Mouse (Mus musculus) heart, embryonic 15.5 days (tissue): ENCODE measurements at regions not wholly inside any gene's neighbourhood (a gene's known extent, or its start where the extent isn't known, plus 50 kb on each side); places are given as distances from the start of the nearest gene placed in this dataset.

ENCODE experiments used
- ATAC-seq: fragments of 200-750 bp; cut with Nextera tagmentation; replicated peaks from 2 replicates; pipeline ENCODE4 v1.8.0; 2017; ENCODE audit warnings: low read depth, moderate TSS enrichment; ENCODE audit not compliant: insufficient number of reproducible peaks, insufficient read depth, low FRiP score
- H3K27ac ChIP-seq: fragments of 300-500 bp; sonication (generic); 2 replicates; pipeline ENCODE4 v1.5.1; 2015; ENCODE audit warnings: mild to moderate bottlenecking, inconsistent platforms
- H3K27me3 ChIP-seq: fragments of 300-500 bp; sonication (generic); 2 replicates; pipeline ENCODE4 v1.6.1; 2015; ENCODE audit warnings: inconsistent platforms
- H3K36me3 ChIP-seq: fragments of 300-500 bp; sonication (generic); 2 replicates; pipeline ENCODE4 v1.6.1; 2015; ENCODE audit warnings: mild to moderate bottlenecking, inconsistent platforms
- H3K4me1 ChIP-seq: fragments of 300-500 bp; sonication (generic); replicated peaks from 2 replicates; pipeline ENCODE4 v1.6.1; 2015; ENCODE audit warnings: inconsistent platforms
- H3K4me2 ChIP-seq: fragments of 300-500 bp; sonication (generic); 2 replicates; pipeline ENCODE4 v1.6.1; 2015; ENCODE audit warnings: inconsistent platforms, mild to moderate bottlenecking, moderate library complexity
- H3K4me3 ChIP-seq: fragments of 300-500 bp; sonication (generic); 2 replicates; pipeline ENCODE4 v1.5.1; 2015; ENCODE audit warnings: mild to moderate bottlenecking, inconsistent platforms
- H3K9ac ChIP-seq: fragments of 300-500 bp; sonication (generic); 2 replicates; pipeline ENCODE4 v1.6.1; 2015; ENCODE audit warnings: mild to moderate bottlenecking, inconsistent platforms
- H3K9me3 ChIP-seq: fragments of 300-500 bp; sonication (generic); replicated peaks from 2 replicates; pipeline ENCODE4 v1.6.1; 2016; ENCODE audit warnings: inconsistent platforms
- WGBS: fragments of 180-500 bp; shearing (Covaris S2); methylation state at CpG from one replicate; pipeline ENCODE4 v1.1.7; 2015; ENCODE audit warnings: mixed read lengths; 5-methylcytosine and 5-hydroxymethylcytosine counted together

DNA sequence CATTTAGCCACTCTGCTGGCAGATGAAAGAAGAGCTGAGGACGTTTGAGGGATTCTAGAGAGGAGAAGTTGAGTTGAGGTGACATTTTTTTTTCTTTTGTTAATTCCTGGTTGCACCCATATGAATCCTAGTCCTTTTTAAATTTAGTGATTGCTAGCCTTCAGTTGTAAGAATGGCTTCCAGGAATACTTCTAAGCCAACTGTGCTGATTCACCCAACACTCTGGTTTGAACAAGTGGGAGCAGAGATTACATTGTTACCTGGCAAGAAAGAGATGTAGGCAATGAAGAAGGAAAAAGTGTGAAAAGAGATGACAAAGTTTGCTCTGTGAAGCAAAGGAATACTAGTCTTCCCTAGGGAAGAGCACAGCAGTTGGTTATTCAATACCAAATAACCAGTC, 261.1 kb upstream of the Kcnq5 start:
- H3K9me3 ChIP-seq: no peaks in the 10 kb centered on the region
- no peaks in the 10 kb centered on the region for H3K36me3 ChIP-seq
- H3K9ac ChIP-seq: no peak overlapping the region
- WGBS: 29% methylated on average over 1 of the region's 1 CpGs
- no peak for ATAC-seq
- H3K27ac ChIP-seq: no peak overlapping the region
- no peaks in the 10 kb centered on the region for H3K27me3 ChIP-seq
- no peak overlapping the region for H3K4me3 ChIP-seq
- H3K4me1 ChIP-seq: no peaks in the 10 kb centered on the region
- no peak overlapping the region for H3K4me2 ChIP-seq

DNA sequence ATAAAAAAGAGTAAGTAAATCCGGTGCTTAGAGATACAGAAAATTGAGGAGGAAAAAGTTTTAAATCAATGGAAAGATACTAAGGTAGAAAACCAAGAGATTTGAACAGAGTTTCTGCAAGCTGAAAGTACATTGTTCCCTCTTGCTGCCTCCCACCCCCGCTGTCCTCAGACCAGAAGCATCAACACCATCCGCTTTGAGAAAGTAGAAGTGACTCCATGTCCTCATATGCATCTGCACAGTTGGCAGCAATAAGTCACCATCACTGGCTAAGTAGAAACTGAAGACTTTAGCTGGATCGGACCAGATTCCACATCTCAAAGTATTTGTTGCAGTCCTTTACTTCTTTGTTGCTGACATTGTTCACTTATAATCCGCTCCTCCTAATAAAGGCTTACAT, 250.1 kb upstream of the Kcnq5 start:
- Histone ChIP-seq H3K9ac (no peak overlapping the region), H3K4me2 (no peak overlapping the region), H3K27ac (no peak overlapping the region), H3K27me3 (no peaks in the 10 kb centered on the region), H3K36me3 (no peaks in the 10 kb centered on the region), H3K9me3 (no peaks in the 10 kb centered on the region), H3K4me3 (no peak overlapping the region), H3K4me1 (no peaks in the 10 kb centered on the region)
- ATAC-seq: no peak
- 85% methylated on average over 5 of the region's 5 CpGs for WGBS

DNA sequence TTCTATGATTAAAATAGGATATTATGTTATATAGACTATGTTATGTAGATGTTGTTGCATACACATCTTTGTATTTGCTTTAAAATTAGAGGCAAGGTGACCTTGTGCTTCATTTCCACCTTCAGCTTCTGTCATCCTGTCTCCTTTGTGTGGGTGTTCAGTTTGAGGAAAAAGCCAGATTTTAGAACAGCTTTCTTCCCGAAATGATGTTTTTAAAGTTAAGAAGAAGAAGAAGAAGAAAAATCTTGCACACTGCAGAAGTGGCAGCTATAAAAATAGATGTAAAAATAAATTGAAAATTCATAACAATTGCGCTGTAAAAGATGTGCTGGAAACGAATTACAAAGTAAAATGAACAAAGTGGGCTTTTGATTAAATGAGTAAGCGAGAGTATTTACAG, 249.5 kb upstream of the Kcnq5 start:
- H3K4me3 ChIP-seq: no peak overlapping the region
- no peak overlapping the region for H3K27ac ChIP-seq
- H3K4me2 ChIP-seq: no peak overlapping the region
- H3K9me3 ChIP-seq: no peaks in the 10 kb centered on the region
- no peaks in the 10 kb centered on the region for H3K4me1 ChIP-seq
- H3K9ac ChIP-seq: no peak overlapping the region
- no peak for ATAC-seq
- H3K27me3 ChIP-seq: no peaks in the 10 kb centered on the region
- 84% methylated on average over 4 of the region's 4 CpGs for WGBS
- H3K36me3 ChIP-seq: no peaks in the 10 kb centered on the region

DNA sequence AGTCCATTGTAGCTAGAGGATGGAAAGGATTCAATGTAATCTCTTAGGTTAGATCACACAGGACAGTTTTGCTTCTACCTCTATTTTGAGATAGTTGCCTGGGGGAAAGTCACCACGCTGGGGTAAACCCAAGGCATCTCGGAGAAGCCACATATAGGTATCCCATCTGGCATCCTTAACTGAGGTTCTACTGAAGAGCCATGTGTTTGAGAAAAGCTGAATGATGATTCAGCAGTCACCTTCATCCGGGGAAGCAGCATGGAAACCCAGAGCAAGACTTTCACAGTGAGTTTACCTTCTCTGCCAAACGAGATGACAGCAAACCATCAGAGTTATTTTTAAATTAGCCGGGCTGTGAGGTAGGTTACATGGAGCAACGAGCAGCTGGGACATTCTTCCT, 248.9 kb upstream of the Kcnq5 start:
- Histone ChIP-seq H3K9me3 (no peaks in the 10 kb centered on the region), H3K36me3 (no peaks in the 10 kb centered on the region), H3K27ac (no peak overlapping the region), H3K9ac (no peak overlapping the region), H3K27me3 (no peaks in the 10 kb centered on the region), H3K4me3 (no peak overlapping the region), H3K4me2 (no peak overlapping the region), H3K4me1 (no peaks in the 10 kb centered on the region)
- no peak for ATAC-seq
- 58% methylated on average over 6 of the region's 6 CpGs for WGBS

DNA sequence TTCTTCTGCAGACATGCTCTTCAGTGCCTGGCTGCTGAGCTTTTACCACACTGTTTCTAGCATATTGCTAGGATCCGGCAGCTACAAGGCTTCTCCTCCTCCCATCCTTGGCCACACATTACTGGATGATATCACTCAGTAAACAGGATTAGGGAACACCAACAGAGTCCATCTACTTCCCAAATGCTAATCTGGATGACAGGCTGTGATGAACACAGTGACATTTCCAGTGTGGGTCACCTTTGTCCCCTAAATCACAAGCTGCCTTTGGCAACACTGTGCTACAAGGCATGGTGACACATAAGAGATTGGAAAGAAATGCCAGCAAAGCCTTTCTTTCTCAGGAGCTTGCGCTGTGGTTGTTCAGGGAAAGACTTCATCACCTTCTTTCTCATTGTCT, 246.5 kb upstream of the Kcnq5 start:
- H3K9me3 ChIP-seq: no peaks in the 10 kb centered on the region
- no peak for ATAC-seq
- H3K4me2 ChIP-seq: no peak overlapping the region
- H3K27me3 ChIP-seq: no peaks in the 10 kb centered on the region
- WGBS: 84% methylated on average over 2 of the region's 2 CpGs
- no peak overlapping the region for H3K4me3 ChIP-seq
- no peak overlapping the region for H3K27ac ChIP-seq
- no peaks in the 10 kb centered on the region for H3K36me3 ChIP-seq
- no peak overlapping the region for H3K9ac ChIP-seq
- H3K4me1 ChIP-seq: no peaks in the 10 kb centered on the region

DNA sequence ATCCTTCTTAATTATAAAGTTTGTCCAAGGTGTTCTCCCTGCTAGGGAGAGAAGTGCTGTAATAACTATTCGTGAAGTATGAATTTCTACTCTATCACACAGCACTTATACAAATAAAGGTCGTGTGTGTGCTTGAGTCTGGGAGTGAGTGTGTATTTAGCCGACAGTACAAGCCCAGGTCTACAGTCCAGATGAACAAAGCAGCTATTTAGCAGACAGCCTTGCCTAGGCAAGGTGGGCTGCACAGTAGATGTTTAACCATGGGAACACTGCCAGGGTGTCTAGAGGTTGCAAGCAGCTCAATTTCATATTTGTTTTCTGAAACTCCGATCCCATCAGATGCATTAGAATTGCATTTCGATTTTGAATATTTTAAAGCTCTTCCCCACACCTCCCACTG, 245.2 kb upstream of the Kcnq5 start:
- H3K9ac ChIP-seq: no peak overlapping the region
- no peaks in the 10 kb centered on the region for H3K27me3 ChIP-seq
- H3K27ac ChIP-seq: no peak overlapping the region
- no peaks in the 10 kb centered on the region for H3K9me3 ChIP-seq
- WGBS: 71% methylated on average over 5 of the region's 5 CpGs
- H3K4me2 ChIP-seq: no peak overlapping the region
- H3K4me3 ChIP-seq: no peak overlapping the region
- no peaks in the 10 kb centered on the region for H3K36me3 ChIP-seq
- no peaks in the 10 kb centered on the region for H3K4me1 ChIP-seq
- no peak for ATAC-seq

DNA sequence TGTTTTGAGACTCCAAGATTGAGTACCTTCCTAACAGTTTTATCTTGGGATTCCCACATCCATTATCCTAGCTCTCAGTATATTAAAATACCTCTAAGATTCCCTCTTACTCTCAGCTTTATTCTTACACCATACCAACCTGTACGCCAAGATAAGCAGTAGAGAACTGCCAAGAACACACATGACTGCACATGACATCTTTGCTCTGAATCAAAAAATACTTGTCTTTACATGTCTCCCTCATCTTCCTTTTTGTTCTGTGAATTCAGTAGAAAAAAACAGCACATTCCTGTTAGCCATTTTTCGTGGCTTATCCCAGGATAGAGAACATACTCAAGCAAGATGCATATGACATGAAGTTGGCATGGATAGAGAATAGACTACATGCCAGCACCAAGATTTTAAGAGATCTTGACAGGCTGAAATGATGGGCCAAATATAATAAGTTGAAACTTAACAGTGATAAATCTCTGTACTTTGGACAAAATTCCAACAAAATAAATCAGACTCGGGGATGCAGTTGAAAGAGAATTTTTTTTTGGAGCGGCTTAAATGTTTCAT, 206.0 kb upstream of the Kcnq5 start:
- Histone ChIP-seq H3K4me1 (no peaks in the 10 kb centered on the region), H3K9me3 (no peaks in the 10 kb centered on the region), H3K27me3 (no peaks in the 10 kb centered on the region), H3K9ac (no peak overlapping the region), H3K4me3 (no peak overlapping the region), H3K4me2 (no peak overlapping the region), H3K36me3 (no peaks in the 10 kb centered on the region), H3K27ac (no peak overlapping the region)
- 63% methylated on average over 4 of the region's 4 CpGs for WGBS
- ATAC-seq: no peak

DNA sequence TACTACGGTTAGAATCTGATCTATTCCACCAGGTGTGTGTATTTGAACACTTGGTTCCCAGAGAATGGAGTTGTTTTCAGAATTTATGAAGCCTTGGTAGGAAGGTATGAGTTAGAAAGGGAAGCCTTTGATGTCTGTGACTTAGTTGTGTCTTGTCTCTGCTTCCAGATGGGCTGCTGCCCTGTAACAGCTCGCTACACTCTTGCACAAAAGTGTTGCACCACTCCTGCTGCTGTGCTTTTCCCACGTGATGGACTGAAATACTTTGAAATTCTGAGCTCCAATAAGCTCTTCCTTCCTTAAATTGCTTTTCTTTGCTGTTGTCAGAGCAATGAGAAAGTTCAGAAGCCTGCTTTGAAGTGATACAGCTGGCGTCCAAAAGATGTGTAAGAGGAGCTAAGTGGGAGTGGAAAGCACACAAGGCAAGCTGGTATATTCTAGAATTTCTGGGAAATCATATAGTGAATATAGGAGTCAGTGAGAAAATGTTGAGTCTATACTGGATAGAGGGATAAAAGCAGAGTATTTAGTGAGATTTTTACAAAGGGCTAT, 174.9 kb upstream of the Kcnq5 start:
- Histone ChIP-seq H3K4me3 (no peak overlapping the region), H3K4me2 (no peak overlapping the region), H3K27ac (no peak overlapping the region), H3K9ac (no peak overlapping the region), H3K27me3 (no peaks in the 10 kb centered on the region), H3K9me3 (no peaks in the 10 kb centered on the region), H3K4me1 (no peaks in the 10 kb centered on the region), H3K36me3 (no peaks in the 10 kb centered on the region)
- 58% methylated on average over 4 of the region's 4 CpGs for WGBS
- ATAC-seq: no peak

DNA sequence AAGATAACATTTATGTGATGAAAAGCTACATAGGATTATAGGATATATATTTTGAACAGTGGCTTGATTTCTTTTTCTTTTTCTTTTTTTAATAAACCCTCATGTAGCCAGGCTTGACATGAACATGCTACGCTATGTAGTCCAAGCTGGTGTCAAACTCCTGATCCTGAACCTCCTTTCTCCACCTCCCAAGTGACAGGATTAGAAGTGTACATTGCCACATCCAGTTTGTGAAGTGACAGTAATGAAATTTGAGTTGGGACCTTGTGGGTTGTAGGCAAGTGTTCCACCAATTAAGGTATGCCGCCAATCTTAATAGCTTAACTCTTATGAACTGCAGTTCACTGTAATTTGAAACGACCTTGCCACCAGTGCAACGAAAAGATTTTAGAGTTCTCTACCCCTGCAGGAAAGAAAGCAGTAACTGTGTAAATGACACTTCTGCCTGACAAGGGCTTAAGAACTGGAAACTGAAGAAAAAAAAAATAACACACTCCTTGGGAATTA, 156.6 kb upstream of the Kcnq5 start:
- Histone ChIP-seq H3K36me3 (no peaks in the 10 kb centered on the region), H3K4me3 (no peak overlapping the region), H3K9ac (no peak overlapping the region), H3K9me3 (no peaks in the 10 kb centered on the region), H3K4me1 (no peaks in the 10 kb centered on the region), H3K27me3 (no peaks in the 10 kb centered on the region), H3K4me2 (no peak overlapping the region), H3K27ac (no peak overlapping the region)
- ATAC-seq: no peak
- WGBS: 55% methylated on average over 4 of the region's 4 CpGs

DNA sequence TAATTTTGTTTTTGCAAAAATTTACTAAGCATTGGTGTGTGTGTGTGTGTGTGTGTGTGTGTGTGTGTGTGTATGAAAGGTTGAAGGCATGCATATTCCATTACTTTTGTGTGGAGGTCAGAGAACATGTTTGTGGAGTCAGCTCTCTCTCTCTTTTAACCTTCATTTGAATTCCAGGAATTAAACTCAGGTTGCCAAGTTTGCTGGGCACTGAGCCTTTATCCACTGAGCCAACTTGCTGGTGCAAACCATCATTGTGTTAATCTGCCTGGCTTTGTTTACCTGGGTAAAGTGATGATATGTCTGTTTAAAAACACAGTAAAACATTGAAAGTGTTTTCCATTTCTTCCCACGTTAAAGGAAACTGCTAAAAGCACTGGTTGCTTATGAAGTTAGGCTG, 154.7 kb upstream of the Kcnq5 start:
- Histone ChIP-seq H3K36me3 (no peaks in the 10 kb centered on the region), H3K4me1 (no peaks in the 10 kb centered on the region), H3K4me2 (no peak overlapping the region), H3K9ac (no peak overlapping the region), H3K9me3 (no peaks in the 10 kb centered on the region), H3K4me3 (no peak overlapping the region), H3K27ac (no peak overlapping the region), H3K27me3 (no peaks in the 10 kb centered on the region)
- WGBS: 47% methylated on average over 1 of the region's 1 CpGs
- no peak for ATAC-seq

DNA sequence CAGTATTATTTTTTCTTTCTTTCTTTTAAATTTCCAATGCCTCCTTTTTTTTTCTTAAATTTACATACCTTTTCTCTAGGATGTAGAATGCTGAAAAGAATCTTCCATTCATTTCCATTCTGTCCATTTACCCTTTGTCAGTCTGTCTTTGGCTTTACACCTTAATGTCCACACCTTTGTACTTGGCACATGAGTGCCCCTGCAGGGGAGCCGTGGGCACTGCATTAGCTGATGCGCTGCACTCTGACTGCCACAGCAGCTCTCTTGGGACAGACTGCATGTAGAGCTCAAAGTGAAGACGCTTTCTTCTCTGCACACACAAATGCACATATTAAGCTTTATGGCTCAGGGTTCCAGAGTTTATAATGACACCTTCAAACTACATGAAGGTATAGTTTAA, 143.8 kb upstream of the Kcnq5 start:
- Histone ChIP-seq H3K27me3 (no peaks in the 10 kb centered on the region), H3K4me2 (no peak overlapping the region), H3K9ac (no peak overlapping the region), H3K4me3 (no peak overlapping the region), H3K4me1 (no peaks in the 10 kb centered on the region), H3K27ac (no peak overlapping the region), H3K9me3 (no peaks in the 10 kb centered on the region), H3K36me3 (no peaks in the 10 kb centered on the region)
- ATAC-seq: no peak
- WGBS: 53% methylated on average over 3 of the region's 3 CpGs

DNA sequence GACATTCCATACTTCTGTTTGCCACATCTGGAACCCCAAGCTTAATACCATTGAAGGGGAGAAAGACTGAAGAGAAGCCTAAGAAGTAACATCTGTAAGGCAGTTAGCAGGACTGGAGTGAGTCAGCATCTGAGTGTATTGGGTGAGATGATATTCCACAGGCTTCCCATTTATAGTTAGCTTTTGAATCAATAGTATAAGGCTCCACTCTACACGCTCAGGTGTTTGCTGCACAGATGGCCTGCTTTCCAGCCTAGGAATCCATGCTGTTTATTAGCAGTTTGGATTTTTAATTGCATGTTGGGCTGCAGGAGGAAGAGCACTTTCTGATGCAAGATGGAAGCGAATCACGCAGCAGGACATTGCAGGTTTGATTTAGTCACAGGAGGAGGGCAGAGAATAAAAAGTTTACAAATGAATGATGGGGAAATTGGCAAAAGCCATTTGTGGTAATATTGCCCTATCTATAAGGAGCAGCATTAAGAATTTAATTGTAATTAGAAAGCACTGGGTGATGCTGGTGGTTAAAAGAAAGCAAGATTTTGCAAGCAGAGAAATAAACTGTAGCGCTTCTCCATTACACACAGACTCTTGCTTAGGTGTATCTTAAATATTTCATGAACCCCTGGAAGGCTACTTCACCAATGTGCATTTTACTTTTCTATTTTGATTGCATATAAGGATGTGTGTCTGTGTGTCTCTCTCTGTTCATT, 109.8 kb upstream of the Kcnq5 start:
- Histone ChIP-seq H3K4me3 (no peak overlapping the region), H3K4me2 (no peak overlapping the region), H3K9me3 (no peaks in the 10 kb centered on the region), H3K9ac (no peak overlapping the region), H3K4me1 (no peaks in the 10 kb centered on the region), H3K27ac (no peak overlapping the region), H3K27me3 (no peaks in the 10 kb centered on the region), H3K36me3 (no peaks in the 10 kb centered on the region)
- ATAC-seq: no peak
- WGBS: 94% methylated on average over 4 of the region's 4 CpGs
